Comparison of ENCODE assay signal across 27 mouse cellular contexts in genomic region chr7:113126010-113126409, GRCm38 (mm10).
DNase-seq lines count a peak whose midpoint lies in the region; ATAC-seq and TF ChIP-seq lines count a peak whose summit lies in the region.
"Had no signal": no experiment of that assay in that cellular context is flagged by ENCODE, and none has a peak within 500 bp of the region (broad histone marks: within the 10 kb centered on the region; RNA-seq: fewer than 3 reads in every experiment).

No protein-coding gene starts in this region.

- H3K4me2 ChIP-seq in forebrain, postnatal 0 days (ENCODE audit: low read depth), result no peak overlapping the region
- H3K4me2 ChIP-seq in forebrain, embryonic 11.5 days (ENCODE audit: low read depth, low read length, severe bottlenecking), result no peak overlapping the region
- H3K4me2 ChIP-seq in intestine, postnatal 0 days (replicated peaks; ENCODE audit: low read depth), result no peak overlapping the region
- H3K4me2 ChIP-seq in intestine, embryonic 16.5 days (ENCODE audit: low read depth, low read length), result no peak overlapping the region
- H3K4me2 ChIP-seq in lung, embryonic 14.5 days, result no peak overlapping the region
- H3K4me2 ChIP-seq: embryonic facial prominence, embryonic 12.5 days; forebrain, embryonic 15.5 days; heart, embryonic 11.5 days; hindbrain, embryonic 13.5 days; liver, embryonic 13.5 days; midbrain, embryonic 12.5 days had no signal

- H3K9ac ChIP-seq in forebrain, postnatal 0 days, result no peak overlapping the region
- H3K9ac ChIP-seq in forebrain, embryonic 11.5 days (ENCODE audit: low read length), result no peak overlapping the region
- no peak overlapping the region for H3K9ac ChIP-seq in intestine, postnatal 0 days (ENCODE audit: low read depth, low read length)
- no peak overlapping the region for H3K9ac ChIP-seq in intestine, embryonic 16.5 days (ENCODE audit: low read depth, low read length)
- no peak overlapping the region for H3K9ac ChIP-seq in lung, embryonic 14.5 days
- H3K9ac ChIP-seq: embryonic facial prominence, embryonic 12.5 days; forebrain, embryonic 15.5 days; hindbrain, embryonic 13.5 days; liver, embryonic 13.5 days; midbrain, embryonic 12.5 days had no signal

- no peaks in the 10 kb centered on the region for H3K4me1 ChIP-seq in forebrain, postnatal 0 days (ENCODE audit: insufficient read depth)
- H3K4me1 ChIP-seq in forebrain, embryonic 11.5 days (replicated peaks; ENCODE audit: control insufficient read depth, insufficient read depth, low read length), result no peaks in the 10 kb centered on the region
- no peaks in the 10 kb centered on the region for H3K4me1 ChIP-seq in intestine, postnatal 0 days (replicated peaks; ENCODE audit: control insufficient read depth, insufficient read depth, low read length)
- peaks cover 5% of the 10 kb centered on the region; the same call in 1 of the 2 replicates for H3K4me1 ChIP-seq in intestine, embryonic 16.5 days (ENCODE audit: control insufficient read depth, insufficient read depth, low read length)
- no peaks in the 10 kb centered on the region for H3K4me1 ChIP-seq in lung, embryonic 14.5 days (ENCODE audit: insufficient read depth)
- H3K4me1 ChIP-seq: embryonic facial prominence, embryonic 12.5 days; liver, embryonic 13.5 days; megakaryocyte, embryonic 14.5 days had no signal

- DNase-seq in forebrain, postnatal 0 days, result no peak
- no peak for DNase-seq in forebrain, embryonic 11.5 days (ENCODE audit: low spot score)
- DNase-seq in lung, embryonic 14.5 days, result no peak
- no peak for DNase-seq in lung, postnatal 4 days
- DNase-seq in cerebellum, adult 8-10 months, result no peak
- DNase-seq: adrenal gland, postnatal 10 days; cerebellum, adult 11 months; cerebellum, adult 9-11 months; embryo, embryonic 11 days; gastrocnemius, postnatal 10 days; heart, postnatal 4 days; kidney, adult 8-10 months; kidney, postnatal 10 days; left cerebral cortex, postnatal 4 days; liver, embryonic 13.5 days; lung, adult 2 months; lung, postnatal 36 days; thymus, postnatal 14 days had no signal

- TF ChIP-seq CTCF in forebrain, postnatal 0 days (IDR thresholded peaks at IDR 0.05; ENCODE audit: low read depth), result peak; percentile 32
- peak; percentile 41 for TF ChIP-seq CTCF in intestine, postnatal 0 days (IDR thresholded peaks at IDR 0.05; ENCODE audit: low read depth)
- TF ChIP-seq CTCF in lung, embryonic 14.5 days (IDR thresholded peaks at IDR 0.05; ENCODE audit: low read depth), result peak; percentile 42

- no peak overlapping the region for H3K27ac ChIP-seq in forebrain, postnatal 0 days (ENCODE audit: low read depth, low read length)
- H3K27ac ChIP-seq in forebrain, embryonic 11.5 days (ENCODE audit: low read depth, low read length), result no peak overlapping the region
- no peak overlapping the region for H3K27ac ChIP-seq in intestine, postnatal 0 days (ENCODE audit: low read depth, low read length)
- H3K27ac ChIP-seq in intestine, embryonic 16.5 days (ENCODE audit: low read length), result no peak overlapping the region
- no peak overlapping the region for H3K27ac ChIP-seq in lung, embryonic 14.5 days (ENCODE audit: low read depth)
- H3K27ac ChIP-seq: embryonic facial prominence, embryonic 12.5 days; forebrain, embryonic 15.5 days; hindbrain, embryonic 13.5 days; liver, embryonic 13.5 days; midbrain, embryonic 12.5 days had no signal

- no peak overlapping the region for H3K4me3 ChIP-seq in forebrain, postnatal 0 days (ENCODE audit: low read depth, low read length)
- no peak overlapping the region for H3K4me3 ChIP-seq in forebrain, embryonic 11.5 days (ENCODE audit: low read depth, low read length)
- no peak overlapping the region for H3K4me3 ChIP-seq in intestine, postnatal 0 days (ENCODE audit: low read depth, low read length)
- no peak overlapping the region for H3K4me3 ChIP-seq in intestine, embryonic 16.5 days (ENCODE audit: low read length)
- no peak overlapping the region for H3K4me3 ChIP-seq in lung, embryonic 14.5 days (ENCODE audit: low read depth, low read length)
- H3K4me3 ChIP-seq: embryonic facial prominence, embryonic 12.5 days; forebrain, embryonic 15.5 days; hindbrain, embryonic 13.5 days; liver, embryonic 13.5 days; megakaryocyte, embryonic 14.5 days; midbrain, embryonic 12.5 days had no signal

- 40% methylated on average over 1 of the region's 1 CpGs for WGBS in forebrain, postnatal 0 days
- WGBS in forebrain, embryonic 11.5 days, result 83% methylated on average over 1 of the region's 1 CpGs
- WGBS in intestine, postnatal 0 days, result 76% methylated on average over 1 of the region's 1 CpGs
- WGBS in intestine, embryonic 16.5 days, result 85% methylated on average over 1 of the region's 1 CpGs
- 76% methylated on average over 1 of the region's 1 CpGs for WGBS in lung, embryonic 14.5 days

- H3K27me3 ChIP-seq in forebrain, postnatal 0 days (ENCODE audit: insufficient read depth, low read length), result no peaks in the 10 kb centered on the region
- H3K27me3 ChIP-seq in forebrain, embryonic 11.5 days (ENCODE audit: control insufficient read depth, insufficient read depth, low read length), result no peaks in the 10 kb centered on the region
- no peaks in the 10 kb centered on the region for H3K27me3 ChIP-seq in intestine, postnatal 0 days (replicated peaks; ENCODE audit: control insufficient read depth, insufficient read depth, low read length)
- H3K27me3 ChIP-seq in intestine, embryonic 16.5 days (replicated peaks; ENCODE audit: control insufficient read depth, insufficient read depth, low read length), result no peaks in the 10 kb centered on the region
- H3K27me3 ChIP-seq in lung, embryonic 14.5 days (ENCODE audit: insufficient read depth, low read length), result no peaks in the 10 kb centered on the region
- H3K27me3 ChIP-seq: embryonic facial prominence, embryonic 12.5 days; forebrain, embryonic 15.5 days; hindbrain, embryonic 13.5 days; liver, embryonic 13.5 days; megakaryocyte, embryonic 14.5 days; midbrain, embryonic 12.5 days had no signal

- ATAC-seq in forebrain, postnatal 0 days, result no peak
- ATAC-seq in forebrain, embryonic 11.5 days (replicated peaks; ENCODE audit: low FRiP score), result no peak
- no peak for ATAC-seq in intestine, postnatal 0 days
- no peak for ATAC-seq in intestine, embryonic 16.5 days
- no peak for ATAC-seq in lung, embryonic 14.5 days (ENCODE audit: insufficient read depth)
- ATAC-seq: forebrain, embryonic 15.5 days had no signal

- H3K9me3 ChIP-seq in forebrain, postnatal 0 days (ENCODE audit: low read length), result no peaks in the 10 kb centered on the region
- H3K9me3 ChIP-seq in forebrain, embryonic 11.5 days (ENCODE audit: control insufficient read depth, low read length), result no peaks in the 10 kb centered on the region
- H3K9me3 ChIP-seq in intestine, postnatal 0 days (ENCODE audit: control insufficient read depth), result no peaks in the 10 kb centered on the region
- no peaks in the 10 kb centered on the region for H3K9me3 ChIP-seq in intestine, embryonic 16.5 days (ENCODE audit: control insufficient read depth, low read length)
- no peaks in the 10 kb centered on the region for H3K9me3 ChIP-seq in lung, embryonic 14.5 days (ENCODE audit: low read depth, low read length)
- H3K9me3 ChIP-seq: embryonic facial prominence, embryonic 12.5 days; forebrain, embryonic 15.5 days; G1E; hindbrain, embryonic 13.5 days; liver, embryonic 13.5 days; megakaryocyte, embryonic 14.5 days; midbrain, embryonic 12.5 days had no signal

- H3K36me3 ChIP-seq in forebrain, postnatal 0 days (ENCODE audit: insufficient read depth), result no peaks in the 10 kb centered on the region
- H3K36me3 ChIP-seq in forebrain, embryonic 11.5 days (ENCODE audit: control insufficient read depth, insufficient read depth, low read length), result no peaks in the 10 kb centered on the region
- no peaks in the 10 kb centered on the region for H3K36me3 ChIP-seq in intestine, postnatal 0 days (ENCODE audit: control insufficient read depth, insufficient read depth)
- H3K36me3 ChIP-seq in intestine, embryonic 16.5 days (ENCODE audit: control insufficient read depth, insufficient read depth, low read length), result no peaks in the 10 kb centered on the region
- no peaks in the 10 kb centered on the region for H3K36me3 ChIP-seq in lung, embryonic 14.5 days (ENCODE audit: insufficient read depth)
- H3K36me3 ChIP-seq: embryonic facial prominence, embryonic 12.5 days; forebrain, embryonic 15.5 days; G1E; hindbrain, embryonic 13.5 days; liver, embryonic 13.5 days; midbrain, embryonic 12.5 days had no signal
